Mouse (Mus musculus): Measurements from ENCODE around the gene Marco. TPM values are rescaled to one million over a fixed set of nuclear protein-coding genes. Genes with fewer than 3 reads are reported as not detected.

The Marco gene
- polyA plus RNA-seq (2014; fragmentation: Illumina TruSeq; extraction: RNeasy Lipid Tissue Mini Kit (QIAGEN cat#74804); ENCODE audit: low read depth, low replicate concordance) = not detected

DNA sequence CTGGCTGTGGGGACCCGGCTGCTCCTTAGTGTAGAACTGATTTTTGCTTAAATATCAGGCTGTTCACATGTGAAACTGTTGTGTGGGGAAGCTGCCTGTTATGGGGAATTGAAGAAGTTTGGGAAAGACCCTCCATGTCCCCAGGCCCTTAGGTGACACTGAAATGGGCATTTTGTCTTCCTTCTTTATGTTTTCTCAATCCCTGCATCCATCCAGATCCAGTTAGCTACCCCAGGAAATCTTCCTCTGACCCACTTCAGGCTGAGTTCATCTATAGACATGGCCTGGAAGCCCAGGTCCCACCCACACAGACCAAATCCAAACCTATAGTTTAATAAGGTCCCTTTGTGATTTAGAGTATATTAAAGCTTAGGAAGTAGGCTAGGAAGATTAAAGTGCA lies at the start of gene Marco:
Marco (minus strand) TSS at position 101 of the 400 bp plus-strand sequence.

Other genes starting within 250 kb of the Marco start
- 7.8 TPM for gene Steap3, start 232.3 kb downstream of the Marco start, polyA plus RNA-seq (2014; fragmentation: Illumina TruSeq; extraction: RNeasy Lipid Tissue Mini Kit (QIAGEN cat#74804); ENCODE audit: low read depth, low replicate concordance)
- not detected for gene C1ql2, start 164.4 kb downstream of the Marco start, polyA plus RNA-seq (2014; fragmentation: Illumina TruSeq; extraction: RNeasy Lipid Tissue Mini Kit (QIAGEN cat#74804); ENCODE audit: low read depth, low replicate concordance)
- not detected for gene En1, start 97.4 kb upstream of the Marco start, polyA plus RNA-seq (2014; fragmentation: Illumina TruSeq; extraction: RNeasy Lipid Tissue Mini Kit (QIAGEN cat#74804); ENCODE audit: low read depth, low replicate concordance)